Mouse (Mus musculus) kidney, postnatal 0 days (tissue): ENCODE results near the gene Zfp764. TPM values are rescaled to one million over a fixed set of nuclear protein-coding genes. Genes with fewer than 3 reads are reported as not detected.
"Not testable (repeated sequence)": the region's sequence is repeated elsewhere in the genome, so short reads cannot be mapped to it uniquely, and the experiment has no call there.

Experiments used
- ATAC-seq: fragments of 200-750 bp; cut with Nextera tagmentation; replicated peaks from 2 replicates; pipeline ENCODE4 v1.8.0; 2017; ENCODE audit warnings: low read depth, moderate number of reproducible peaks, moderate TSS enrichment, moderate library complexity; ENCODE audit not compliant: low FRiP score
- DNase-seq: peaks from one replicate; pipeline ENCODE4 v3.0.0-alpha.2; 2016; ENCODE audit warnings: low spot score
- H3K27ac ChIP-seq: fragments of 300-500 bp; sonication (generic); 2 replicates; pipeline ENCODE4 v1.5.1; 2014; ENCODE audit warnings: mild to moderate bottlenecking
- H3K27me3 ChIP-seq: fragments of 300-500 bp; sonication (generic); 2 replicates; pipeline ENCODE4 v1.6.1; 2014; ENCODE audit warnings: low read length, mixed read lengths; ENCODE audit not compliant: insufficient read depth
- H3K36me3 ChIP-seq: fragments of 300-500 bp; sonication (generic); 2 replicates; pipeline ENCODE4 v1.6.1; 2014; ENCODE audit warnings: low read length, mixed read lengths; ENCODE audit not compliant: insufficient read depth
- H3K4me1 ChIP-seq: fragments of 300-500 bp; sonication (generic); replicated peaks from 2 replicates; pipeline ENCODE4 v1.6.1; 2014; ENCODE audit warnings: antibody characterized with exemption, low read length, mixed read lengths; ENCODE audit not compliant: insufficient read depth
- H3K4me2 ChIP-seq: fragments of 300-500 bp; sonication (generic); 2 replicates; pipeline ENCODE4 v1.6.1; 2014; ENCODE audit warnings: mild to moderate bottlenecking, low read length, moderate library complexity, mixed read lengths
- H3K4me3 ChIP-seq: fragments of 300-500 bp; sonication (generic); replicated peaks from 2 replicates; pipeline ENCODE4 v1.5.1; 2014; ENCODE audit warnings: low read depth, low read length
- H3K9ac ChIP-seq: fragments of 300-500 bp; sonication (generic); 2 replicates; pipeline ENCODE4 v1.6.1; 2014; ENCODE audit warnings: low read depth, low read length
- H3K9me3 ChIP-seq: fragments of 300-500 bp; sonication (generic); replicated peaks from 2 replicates; pipeline ENCODE4 v1.6.1; 2016; ENCODE audit warnings: low read length, inconsistent platforms, mixed read lengths
- CTCF ChIP-seq: IDR thresholded peaks from 2 replicates; pipeline ENCODE4 v1.5.1; 2016; ENCODE audit warnings: antibody characterized with exemption, low read depth, mild to moderate bottlenecking, moderate library complexity
- WGBS: fragments of 180-500 bp; shearing (Covaris S2); extraction: QIAGEN DNeasy Blood & Tissue Kit; methylation state at CpG from one replicate; pipeline ENCODE4 v1.1.7; 2014; 5-methylcytosine and 5-hydroxymethylcytosine counted together
- polyA plus RNA-seq: library from polyadenylated mRNA; unstranded; fragments of >200 nt; fragmentation: Nextera tagmentation; extraction: Ambion mirVana; gene quantifications from 2 replicates; pipeline ENCODE4 v1.2.1, GENCODE M21; 2015

The Zfp764 gene
- polyA plus RNA-seq, 1 experiment from 2014 or later = 5.6 TPM

DNA sequence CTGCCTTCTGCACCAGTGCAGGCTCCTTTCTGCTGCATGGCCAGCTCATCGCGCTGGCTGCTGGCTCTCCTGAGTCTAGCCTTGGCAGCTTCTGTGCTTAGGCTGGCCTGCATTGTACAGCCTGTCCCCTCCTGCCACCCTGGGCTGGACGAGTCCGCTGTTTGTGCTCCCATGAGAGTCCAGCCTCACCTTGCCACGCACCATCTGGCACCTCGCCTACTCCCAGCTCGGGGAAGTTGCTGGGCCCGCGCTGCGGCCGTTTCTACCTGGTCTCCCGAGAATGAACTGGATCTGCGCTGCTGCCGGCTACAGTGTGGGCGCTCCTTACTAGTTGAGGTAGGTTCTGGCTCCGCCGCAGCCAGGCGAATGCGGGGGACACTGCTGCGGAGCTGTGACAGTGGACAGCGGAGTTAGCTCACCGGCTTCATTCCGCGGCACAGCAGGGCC is 43.1 kb downstream of the Zfp764 start:
- Histone ChIP-seq H3K27ac (peak overlapping the region; percentile 10; the same call in 1 of the 2 replicates), H3K9me3 (no peaks in the 10 kb centered on the region), H3K9ac (peak overlapping the region; percentile 54), H3K4me2 (peak overlapping the region; percentile 75), H3K4me3 (peak overlapping the region; percentile 31), H3K36me3 (no peaks in the 10 kb centered on the region), H3K4me1 (peaks cover 6% of the 10 kb centered on the region; the same call in 1 of the 2 replicates), H3K27me3 (no peaks in the 10 kb centered on the region)
- ATAC-seq (peak; percentile 44), DNase-seq (no peak)
- under 1% methylated on average over 24 of the region's 24 CpGs for WGBS
- no peak for TF ChIP-seq CTCF

DNA sequence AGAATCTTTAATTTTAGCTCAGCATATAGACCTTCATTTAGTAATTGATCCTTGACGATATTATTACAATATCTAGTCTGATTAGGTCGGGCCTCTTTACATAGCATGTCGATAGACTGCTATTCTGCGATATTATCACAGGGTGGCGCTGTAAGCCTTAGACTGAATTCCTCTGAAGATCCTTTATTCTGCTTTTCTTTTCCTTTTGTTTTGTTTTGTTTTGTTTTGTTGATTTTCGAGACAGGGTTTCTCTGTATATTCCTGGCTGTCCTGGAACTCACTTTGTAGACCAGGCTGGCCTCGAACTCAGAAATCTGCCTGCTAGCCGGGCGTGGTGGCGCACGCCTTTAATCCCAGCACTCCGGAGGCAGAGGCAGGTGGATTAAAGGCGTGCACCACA is 44.2 kb downstream of the Zfp764 start:
- not testable (repeated sequence) for H3K4me1 ChIP-seq

DNA sequence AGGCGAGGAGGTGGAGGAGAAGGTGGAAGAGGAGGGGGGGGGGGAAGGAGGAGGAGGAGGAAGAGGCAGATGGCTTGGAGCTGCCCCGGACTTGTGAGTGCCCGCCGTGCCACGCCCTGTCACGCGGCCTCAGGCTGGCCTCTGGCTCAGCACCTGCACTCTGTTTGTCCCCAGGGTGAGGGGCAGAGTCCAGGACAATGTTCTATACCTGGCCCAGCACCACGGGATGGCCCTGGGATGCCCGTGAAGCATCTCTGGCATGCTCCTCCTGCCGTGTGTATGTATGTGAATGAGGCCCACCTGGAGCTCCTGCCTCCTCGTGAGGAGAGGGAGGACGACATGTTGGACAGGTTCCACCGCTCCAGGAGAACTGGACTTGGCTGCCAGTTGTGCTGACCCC is 45.2 kb downstream of the Zfp764 start:
- no peak for TF ChIP-seq CTCF
- 25% methylated on average over 13 of the region's 13 CpGs for WGBS
- ATAC-seq (peak; percentile 80), DNase-seq (no peak)
- no peaks in the 10 kb centered on the region for H3K36me3 ChIP-seq
- no peaks in the 10 kb centered on the region for H3K27me3 ChIP-seq
- no peak overlapping the region for H3K9ac ChIP-seq
- H3K4me3 ChIP-seq = no peak overlapping the region
- H3K27ac ChIP-seq = no peak overlapping the region
- H3K4me2 ChIP-seq = no peak overlapping the region
- peaks cover 6% of the 10 kb centered on the region; the same call in 1 of the 2 replicates for H3K4me1 ChIP-seq
- H3K9me3 ChIP-seq = no peaks in the 10 kb centered on the region

More for the DNA sequence above, 44.2 kb downstream of the Zfp764 start:
- DNase-seq = peak; percentile 92
- H3K9me3 ChIP-seq, H3K9ac ChIP-seq, ATAC-seq, H3K36me3 ChIP-seq, H3K4me3 ChIP-seq, H3K27me3 ChIP-seq, H3K27ac ChIP-seq: not testable (repeated sequence)
- 20% methylated on average over 13 of the region's 13 CpGs for WGBS
- H3K4me2 ChIP-seq = peak overlapping the region; percentile 38
- TF ChIP-seq CTCF = peak; percentile 90

DNA sequence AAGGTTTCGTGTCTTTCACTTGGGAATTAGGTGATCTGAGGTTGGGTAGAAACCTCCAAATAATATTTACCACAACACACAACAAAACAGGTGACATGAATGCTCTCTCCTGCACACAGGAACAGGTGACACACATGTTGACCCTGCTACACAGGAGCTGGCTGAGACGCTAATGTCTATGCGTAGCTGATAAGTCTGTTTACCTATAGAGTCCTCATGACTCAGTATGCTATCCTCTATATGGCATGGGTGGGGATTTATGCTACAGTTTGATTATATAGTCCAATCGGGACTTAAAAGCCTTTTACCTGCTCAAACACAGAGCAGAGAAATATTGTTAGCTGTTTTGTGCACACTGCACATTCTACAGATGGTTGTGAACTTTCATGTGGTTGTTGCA is 46.4 kb downstream of the Zfp764 start:
- ATAC-seq = no peak
- H3K4me2 ChIP-seq = no peak overlapping the region
- H3K4me1 ChIP-seq = peaks cover 6% of the 10 kb centered on the region; the same call in 1 of the 2 replicates
- H3K27me3 ChIP-seq = no peaks in the 10 kb centered on the region
- H3K27ac ChIP-seq = no peak overlapping the region
- no peaks in the 10 kb centered on the region for H3K36me3 ChIP-seq
- 76% methylated on average over 4 of the region's 4 CpGs for WGBS
- TF ChIP-seq CTCF = no peak
- H3K4me3 ChIP-seq = no peak overlapping the region
- no peaks in the 10 kb centered on the region for H3K9me3 ChIP-seq
- no peak for DNase-seq
- no peak overlapping the region for H3K9ac ChIP-seq

DNA sequence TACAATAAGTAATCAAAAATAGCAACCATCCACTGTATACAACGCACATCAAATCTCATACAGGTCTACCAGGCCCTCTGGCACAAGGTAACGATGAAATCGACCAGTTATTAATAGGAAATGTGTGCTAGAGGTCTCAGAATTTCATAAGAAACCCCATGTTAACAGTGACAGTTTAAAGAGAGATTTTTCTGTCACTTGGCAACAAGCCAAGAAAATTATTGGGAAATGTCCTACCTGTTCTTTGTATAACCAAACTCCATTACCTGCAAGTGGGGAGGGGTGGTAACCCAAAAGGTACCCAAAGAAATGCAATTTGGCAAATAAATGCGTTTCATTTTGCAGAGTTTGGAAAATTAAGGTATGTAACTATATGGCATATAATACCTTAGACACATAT is 48.1 kb downstream of the Zfp764 start:
- Histone ChIP-seq H3K27ac (no peak overlapping the region), H3K4me2 (no peak overlapping the region), H3K36me3 (no peaks in the 10 kb centered on the region), H3K27me3 (no peaks in the 10 kb centered on the region), H3K4me3 (no peak overlapping the region), H3K4me1 (peaks cover 3% of the 10 kb centered on the region; the same call in 1 of the 2 replicates), H3K9ac (no peak overlapping the region), H3K9me3 (no peaks in the 10 kb centered on the region)
- no peak for ATAC-seq
- 73% methylated on average over 4 of the region's 4 CpGs for WGBS
- no peak for DNase-seq
- TF ChIP-seq CTCF = no peak

DNA sequence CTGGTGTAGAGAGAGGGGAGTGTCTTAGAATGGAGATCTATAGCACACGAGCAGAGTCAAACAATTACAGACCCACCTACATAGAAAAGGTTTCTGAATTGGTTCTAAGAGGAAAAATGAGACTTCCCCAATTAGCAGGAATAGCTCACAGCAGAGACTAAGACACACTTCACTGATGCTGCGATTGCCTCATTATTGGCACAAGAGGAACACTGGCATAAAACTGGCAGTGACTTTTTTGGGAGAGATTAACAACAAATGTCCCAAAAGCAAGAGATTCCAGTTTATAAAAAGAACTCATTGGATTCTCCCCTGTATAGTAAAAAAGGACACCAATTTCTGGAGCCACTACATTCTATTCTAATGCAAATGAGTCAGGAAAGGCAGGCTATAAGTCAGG is 48.8 kb downstream of the Zfp764 start:
- H3K4me3 ChIP-seq = no peak overlapping the region
- no peaks in the 10 kb centered on the region for H3K36me3 ChIP-seq
- no peak for DNase-seq
- no peak overlapping the region for H3K9ac ChIP-seq
- H3K4me1 ChIP-seq = no peaks in the 10 kb centered on the region
- WGBS = 63% methylated on average over 2 of the region's 2 CpGs
- TF ChIP-seq CTCF = no peak
- H3K4me2 ChIP-seq = no peak overlapping the region
- no peaks in the 10 kb centered on the region for H3K9me3 ChIP-seq
- H3K27ac ChIP-seq = no peak overlapping the region
- ATAC-seq = no peak
- no peaks in the 10 kb centered on the region for H3K27me3 ChIP-seq

DNA sequence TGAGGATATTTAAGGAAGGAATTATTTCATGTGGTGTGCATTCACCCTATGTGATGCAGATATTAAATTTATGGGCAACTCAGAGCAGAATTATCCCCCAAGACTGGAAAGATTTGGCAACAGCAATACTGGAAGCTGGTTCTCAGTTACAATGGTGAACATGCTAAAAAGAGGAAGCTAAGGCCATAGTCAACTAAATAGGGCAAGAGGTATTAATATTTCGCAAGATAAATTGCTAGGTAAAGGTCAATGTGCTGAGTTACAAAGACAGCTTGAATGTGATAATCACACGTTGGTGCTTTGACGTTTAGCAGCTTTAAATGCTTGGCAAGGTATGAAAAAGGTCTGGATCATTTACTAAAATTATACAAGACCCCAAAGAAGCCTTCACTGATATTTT is 50.8 kb downstream of the Zfp764 start:
- 69% methylated on average over 3 of the region's 3 CpGs for WGBS
- Histone ChIP-seq H3K9me3 (no peaks in the 10 kb centered on the region), H3K4me2 (no peak overlapping the region), H3K9ac (no peak overlapping the region), H3K4me3 (no peak overlapping the region), H3K4me1 (no peaks in the 10 kb centered on the region), H3K36me3 (no peaks in the 10 kb centered on the region), H3K27me3 (no peaks in the 10 kb centered on the region), H3K27ac (no peak overlapping the region)
- ATAC-seq (no peak), DNase-seq (no peak)
- TF ChIP-seq CTCF = no peak

Other genes with a start within 250 kb of the Zfp764 start
- gene Cd2bp2, start 210.8 kb downstream of the Zfp764 start, polyA plus RNA-seq = 42.8 and 47.7 TPM in 2 replicates
- 14.9 and 16.9 TPM in 2 replicates for gene Tbc1d10b, start 198.4 kb downstream of the Zfp764 start, polyA plus RNA-seq
- 2.9 and 4.7 TPM in 2 replicates for gene Mylpf, start 197.9 kb downstream of the Zfp764 start, polyA plus RNA-seq
- 22.3 and 25.1 TPM in 2 replicates for gene Zfp553, start 173.8 kb downstream of the Zfp764 start, polyA plus RNA-seq
- 16.7 and 20.5 TPM in 2 replicates for gene Sept1, start 173.7 kb downstream of the Zfp764 start, polyA plus RNA-seq
- 46.2 and 49.3 TPM in 2 replicates for gene Zfp771, start 162.5 kb downstream of the Zfp764 start, polyA plus RNA-seq
- gene Dctpp1, start 146.1 kb downstream of the Zfp764 start, polyA plus RNA-seq = 146 and 157 TPM in 2 replicates
- gene Sephs2, start 132.8 kb downstream of the Zfp764 start, polyA plus RNA-seq = 207 and 215 TPM in 2 replicates
- 0.93 and 1.1 TPM in 2 replicates for gene Itgal, start 110.6 kb downstream of the Zfp764 start, polyA plus RNA-seq
- 21.2 and 22.2 TPM in 2 replicates for gene Zfp768, start 61.2 kb downstream of the Zfp764 start, polyA plus RNA-seq
- 5.5 and 6.8 TPM in 2 replicates for gene Zfp747, start 30.8 kb downstream of the Zfp764 start, polyA plus RNA-seq
- 4.8 and 5.6 TPM in 2 replicates for gene 9130019O22Rik, start 19.7 kb downstream of the Zfp764 start, polyA plus RNA-seq
- 6.5 and 7.4 TPM in 2 replicates for gene E430018J23Rik, start 13.2 kb downstream of the Zfp764 start, polyA plus RNA-seq
- 29.7 and 31.9 TPM in 2 replicates for gene Zfp688, start 15.2 kb upstream of the Zfp764 start, polyA plus RNA-seq
- 4.8 and 5.0 TPM in 2 replicates for gene Zfp689, start 42.3 kb upstream of the Zfp764 start, polyA plus RNA-seq
- gene Prr14, start 52.8 kb upstream of the Zfp764 start, polyA plus RNA-seq = 37.1 and 37.5 TPM in 2 replicates
- gene Fbrs, start 72.4 kb upstream of the Zfp764 start, polyA plus RNA-seq = 8.7 and 8.8 TPM in 2 replicates
- gene Srcap, start 105.2 kb upstream of the Zfp764 start, polyA plus RNA-seq = 19.2 and 24.1 TPM in 2 replicates
- 10.9 and 11.4 TPM in 2 replicates for gene Gm42715, start 112.8 kb upstream of the Zfp764 start, polyA plus RNA-seq
- gene Tmem265, start 154.6 kb upstream of the Zfp764 start, polyA plus RNA-seq = 4.9 and 6.8 TPM in 2 replicates
- 28.8 and 32.2 TPM in 2 replicates for gene Phkg2, start 166.5 kb upstream of the Zfp764 start, polyA plus RNA-seq
- 16.5 and 17.1 TPM in 2 replicates for gene Ccdc189, start 181.8 kb upstream of the Zfp764 start, polyA plus RNA-seq
- gene Rnf40, start 181.9 kb upstream of the Zfp764 start, polyA plus RNA-seq = 32.4 and 35.3 TPM in 2 replicates
- 12.5 and 12.9 TPM in 2 replicates for gene Zfp629, start 209.0 kb upstream of the Zfp764 start, polyA plus RNA-seq